Mouse (Mus musculus) forebrain, embryonic 15.5 days (tissue): Measurements from ENCODE around the gene Cacna2d4. TPM values are rescaled to one million over a fixed set of nuclear protein-coding genes. Genes with fewer than 3 reads are reported as not detected.

Experiments used
- ATAC-seq: fragments of 200-750 bp; cut with Nextera tagmentation; replicated peaks from 2 replicates; pipeline ENCODE4 v1.8.0; 2017; ENCODE audit warnings: mild to moderate bottlenecking, moderate TSS enrichment, moderate library complexity
- H3K27ac ChIP-seq: fragments of 300-500 bp; sonication (generic); replicated peaks from 2 replicates; pipeline ENCODE4 v1.5.1; 2015; ENCODE audit warnings: mild to moderate bottlenecking, inconsistent platforms
- H3K27me3 ChIP-seq: fragments of 300-500 bp; sonication (generic); 2 replicates; pipeline ENCODE4 v1.6.1; 2015; ENCODE audit warnings: inconsistent platforms
- H3K36me3 ChIP-seq: fragments of 300-500 bp; sonication (generic); 2 replicates; pipeline ENCODE4 v1.6.1; 2015; ENCODE audit warnings: mild to moderate bottlenecking, inconsistent platforms
- H3K4me1 ChIP-seq: fragments of 300-500 bp; sonication (generic); 2 replicates; pipeline ENCODE4 v1.6.1; 2015; ENCODE audit warnings: inconsistent platforms
- H3K4me2 ChIP-seq: fragments of 300-500 bp; sonication (generic); replicated peaks from 2 replicates; pipeline ENCODE4 v1.6.1; 2015; ENCODE audit warnings: mild to moderate bottlenecking, inconsistent platforms
- H3K4me3 ChIP-seq: fragments of 300-500 bp; sonication (generic); 2 replicates; pipeline ENCODE4 v1.5.1; 2015; ENCODE audit warnings: mild to moderate bottlenecking, inconsistent platforms
- H3K9ac ChIP-seq: fragments of 300-500 bp; sonication (generic); replicated peaks from 2 replicates; pipeline ENCODE4 v1.6.1; 2015; ENCODE audit warnings: mild to moderate bottlenecking, inconsistent platforms
- H3K9me3 ChIP-seq: fragments of 300-500 bp; sonication (generic); 2 replicates; pipeline ENCODE4 v1.6.1; 2016; ENCODE audit warnings: inconsistent platforms
- WGBS: fragments of 180-500 bp; shearing (Covaris S2); methylation state at CpG from one replicate; pipeline ENCODE4 v1.1.7; 2015; ENCODE audit warnings: mixed read lengths; 5-methylcytosine and 5-hydroxymethylcytosine counted together
- polyA plus RNA-seq: library from polyadenylated mRNA; unstranded; fragments of >200 nt; fragmentation: Nextera tagmentation; extraction: Ambion mirVana; gene quantifications from 2 replicates; pipeline ENCODE4 v1.2.1, GENCODE M21; 2015

The Cacna2d4 gene
- polyA plus RNA-seq, 1 experiment from 2014 or later, result 0.11 TPM

GRCm38 (mm10) chr6:119249726-119250125 is 13.4 kb downstream of the Cacna2d4 start:
- no peaks in the 10 kb centered on the region for H3K27me3 ChIP-seq
- H3K4me3 ChIP-seq, result no peak overlapping the region
- no peaks in the 10 kb centered on the region for H3K4me1 ChIP-seq
- no peak for ATAC-seq
- 91% methylated on average over 10 of the region's 10 CpGs for WGBS
- no peak overlapping the region for H3K4me2 ChIP-seq
- no peak overlapping the region for H3K27ac ChIP-seq
- peaks cover 7% of the 10 kb centered on the region; the same call in 1 of the 2 replicates for H3K9me3 ChIP-seq
- H3K36me3 ChIP-seq, result no peaks in the 10 kb centered on the region
- no peak overlapping the region for H3K9ac ChIP-seq

- ATAC-seq, result no peak
- 92% methylated on average over 4 of the region's 4 CpGs for WGBS
- H3K27me3 ChIP-seq, result no peaks in the 10 kb centered on the region
These were observed 15.4 kb downstream of the Cacna2d4 start for GRCm38 (mm10) chr6:119251704-119252103.

GRCm38 (mm10) chr6:119276713-119277112 is 40.4 kb downstream of the Cacna2d4 start:
- 80% methylated on average over 2 of the region's 2 CpGs for WGBS
- H3K36me3 ChIP-seq, result no peaks in the 10 kb centered on the region
- no peaks in the 10 kb centered on the region for H3K4me1 ChIP-seq
- no peak overlapping the region for H3K4me2 ChIP-seq
- H3K9ac ChIP-seq, result no peak overlapping the region
- ATAC-seq, result no peak
- H3K4me3 ChIP-seq, result no peak overlapping the region
- no peaks in the 10 kb centered on the region for H3K9me3 ChIP-seq
- no peak overlapping the region for H3K27ac ChIP-seq
- H3K27me3 ChIP-seq, result no peaks in the 10 kb centered on the region

More at GRCm38 (mm10) chr6:119251704-119252103, 15.4 kb downstream of the Cacna2d4 start:
- no peak overlapping the region for H3K9ac ChIP-seq
- H3K9me3 ChIP-seq, result no peaks in the 10 kb centered on the region
- H3K4me3 ChIP-seq, result no peak overlapping the region
- no peak overlapping the region for H3K27ac ChIP-seq
- H3K36me3 ChIP-seq, result no peaks in the 10 kb centered on the region
- no peak overlapping the region for H3K4me2 ChIP-seq
- no peaks in the 10 kb centered on the region for H3K4me1 ChIP-seq

GRCm38 (mm10) chr6:119280761-119281160 is 44.4 kb downstream of the Cacna2d4 start:
- WGBS, result 71% methylated on average over 9 of the region's 9 CpGs
- no peak overlapping the region for H3K9ac ChIP-seq
- H3K27me3 ChIP-seq, result no peaks in the 10 kb centered on the region
- no peaks in the 10 kb centered on the region for H3K9me3 ChIP-seq
- no peaks in the 10 kb centered on the region for H3K4me1 ChIP-seq
- H3K4me2 ChIP-seq, result no peak overlapping the region
- ATAC-seq, result no peak
- H3K4me3 ChIP-seq, result no peak overlapping the region
- H3K27ac ChIP-seq, result no peak overlapping the region
- H3K36me3 ChIP-seq, result no peaks in the 10 kb centered on the region

GRCm38 (mm10) chr6:119301310-119301709 is 65.0 kb downstream of the Cacna2d4 start:
- no peak overlapping the region for H3K4me2 ChIP-seq
- 85% methylated on average over 3 of the region's 3 CpGs for WGBS
- H3K27ac ChIP-seq, result no peak overlapping the region

GRCm38 (mm10) chr6:119303331-119303730 is 67.0 kb downstream of the Cacna2d4 start:
- Histone ChIP-seq H3K4me2 (no peak overlapping the region), H3K27me3 (no peaks in the 10 kb centered on the region), H3K36me3 (no peaks in the 10 kb centered on the region), H3K9ac (no peak overlapping the region), H3K4me3 (no peak overlapping the region), H3K9me3 (no peaks in the 10 kb centered on the region), H3K27ac (no peak overlapping the region), H3K4me1 (no peaks in the 10 kb centered on the region)
- ATAC-seq, result no peak
- 94% methylated on average over 6 of the region's 6 CpGs for WGBS

More at GRCm38 (mm10) chr6:119301310-119301709, 65.0 kb downstream of the Cacna2d4 start:
- Histone ChIP-seq H3K9ac (no peak overlapping the region), H3K36me3 (no peaks in the 10 kb centered on the region), H3K4me1 (no peaks in the 10 kb centered on the region), H3K4me3 (no peak overlapping the region), H3K9me3 (no peaks in the 10 kb centered on the region), H3K27me3 (no peaks in the 10 kb centered on the region)
- no peak for ATAC-seq

GRCm38 (mm10) chr6:119307867-119308413 is 71.6 kb downstream of the Cacna2d4 start:
- H3K9ac ChIP-seq, result no peak overlapping the region
- peaks cover 3% of the 10 kb centered on the region for H3K4me1 ChIP-seq
- no peak for ATAC-seq
- H3K4me2 ChIP-seq, result no peak overlapping the region
- no peaks in the 10 kb centered on the region for H3K36me3 ChIP-seq
- H3K27me3 ChIP-seq, result no peaks in the 10 kb centered on the region
- no peak overlapping the region for H3K27ac ChIP-seq
- H3K4me3 ChIP-seq, result no peak overlapping the region
- no peaks in the 10 kb centered on the region for H3K9me3 ChIP-seq
- WGBS, result 43% methylated on average over 10 of the region's 10 CpGs

- H3K4me2 ChIP-seq, result no peak overlapping the region
- no peaks in the 10 kb centered on the region for H3K27me3 ChIP-seq
- H3K4me3 ChIP-seq, result no peak overlapping the region
- H3K9ac ChIP-seq, result no peak overlapping the region
- ATAC-seq, result no peak
- no peaks in the 10 kb centered on the region for H3K9me3 ChIP-seq
- H3K27ac ChIP-seq, result no peak overlapping the region
- H3K36me3 ChIP-seq, result no peaks in the 10 kb centered on the region
- WGBS, result 63% methylated on average over 9 of the region's 9 CpGs
- H3K4me1 ChIP-seq, result peaks cover 15% of the 10 kb centered on the region
These were observed 73.8 kb downstream of the Cacna2d4 start for GRCm38 (mm10) chr6:119310176-119310575.

- H3K9me3 ChIP-seq, result no peaks in the 10 kb centered on the region
- no peaks in the 10 kb centered on the region for H3K27me3 ChIP-seq
- no peak for ATAC-seq
- H3K36me3 ChIP-seq, result no peaks in the 10 kb centered on the region
- H3K4me2 ChIP-seq, result no peak overlapping the region
- H3K4me1 ChIP-seq, result peaks cover 15% of the 10 kb centered on the region
- WGBS, result 84% methylated on average over 6 of the region's 6 CpGs
- H3K27ac ChIP-seq, result no peak overlapping the region
- H3K9ac ChIP-seq, result no peak overlapping the region
- H3K4me3 ChIP-seq, result no peak overlapping the region
These were observed 76.1 kb downstream of the Cacna2d4 start for GRCm38 (mm10) chr6:119312381-119312780.

- H3K4me2 ChIP-seq, result no peak overlapping the region
- WGBS, result 62% methylated on average over 3 of the region's 3 CpGs
- H3K9me3 ChIP-seq, result no peaks in the 10 kb centered on the region
- H3K27ac ChIP-seq, result peak overlapping the region; percentile 46
- H3K4me1 ChIP-seq, result peaks cover 15% of the 10 kb centered on the region
- H3K27me3 ChIP-seq, result no peaks in the 10 kb centered on the region
- H3K4me3 ChIP-seq, result no peak overlapping the region
- H3K9ac ChIP-seq, result no peak overlapping the region
- H3K36me3 ChIP-seq, result no peaks in the 10 kb centered on the region
- no peak for ATAC-seq
These were observed 76.8 kb downstream of the Cacna2d4 start for GRCm38 (mm10) chr6:119313096-119313495.

- no peak overlapping the region for H3K9ac ChIP-seq
- H3K4me1 ChIP-seq, result peaks cover 20% of the 10 kb centered on the region
- no peak overlapping the region for H3K4me2 ChIP-seq
- ATAC-seq, result peak; percentile 73
- peak overlapping the region; percentile 46 for H3K27ac ChIP-seq
- no peaks in the 10 kb centered on the region for H3K36me3 ChIP-seq
- no peaks in the 10 kb centered on the region for H3K9me3 ChIP-seq
- no peaks in the 10 kb centered on the region for H3K27me3 ChIP-seq
- 50% methylated on average over 14 of the region's 14 CpGs for WGBS
- no peak overlapping the region for H3K4me3 ChIP-seq
These were observed 77.5 kb downstream of the Cacna2d4 start for GRCm38 (mm10) chr6:119313588-119314375.

- Histone ChIP-seq H3K9me3 (no peaks in the 10 kb centered on the region), H3K4me2 (no peak overlapping the region), H3K27me3 (no peaks in the 10 kb centered on the region), H3K4me1 (peaks cover 20% of the 10 kb centered on the region), H3K36me3 (no peaks in the 10 kb centered on the region), H3K4me3 (no peak overlapping the region), H3K27ac (no peak overlapping the region), H3K9ac (no peak overlapping the region)
- ATAC-seq, result no peak
- 67% methylated on average over 7 of the region's 7 CpGs for WGBS
These were observed 78.6 kb downstream of the Cacna2d4 start for GRCm38 (mm10) chr6:119314751-119315476.
